Mouse (Mus musculus) stomach, postnatal 0 days (tissue): Measurements from ENCODE around the gene Trem1. TPM values are rescaled to one million over a fixed set of nuclear protein-coding genes. Genes with fewer than 3 reads are reported as not detected.

Source experiments
- ATAC-seq: fragments of 200-750 bp; cut with Nextera tagmentation; 2 replicates; pipeline ENCODE4 v1.8.0; 2017; ENCODE audit not compliant: low FRiP score, low TSS enrichment
- DNase-seq: peaks from one replicate; pipeline ENCODE4 v3.0.0-alpha.2; 2016; ENCODE audit warnings: low spot score
- H3K27ac ChIP-seq: fragments of 300-500 bp; sonication (generic); replicated peaks from 2 replicates; pipeline ENCODE4 v1.5.1; 2014; ENCODE audit warnings: mild to moderate bottlenecking, control low read depth
- H3K27me3 ChIP-seq: fragments of 300-500 bp; sonication (generic); 2 replicates; pipeline ENCODE4 v1.6.1; 2014; ENCODE audit warnings: low read length; ENCODE audit not compliant: control insufficient read depth, insufficient read depth
- H3K36me3 ChIP-seq: fragments of 300-500 bp; sonication (generic); 2 replicates; pipeline ENCODE4 v1.6.1; 2014; ENCODE audit warnings: low read length, mixed read lengths; ENCODE audit not compliant: control insufficient read depth, insufficient read depth
- H3K4me1 ChIP-seq: fragments of 300-500 bp; sonication (generic); replicated peaks from 2 replicates; pipeline ENCODE4 v1.6.1; 2014; ENCODE audit warnings: antibody characterized with exemption; ENCODE audit not compliant: control insufficient read depth, insufficient read depth
- H3K4me2 ChIP-seq: fragments of 300-500 bp; sonication (generic); replicated peaks from 2 replicates; pipeline ENCODE4 v1.6.1; 2014; ENCODE audit warnings: low read depth, mild to moderate bottlenecking, control low read depth, moderate library complexity
- H3K4me3 ChIP-seq: fragments of 300-500 bp; sonication (generic); 2 replicates; pipeline ENCODE4 v1.5.1; 2014; ENCODE audit warnings: low read depth, low read length, control low read depth
- H3K9ac ChIP-seq: fragments of 300-500 bp; sonication (generic); 2 replicates; pipeline ENCODE4 v1.6.1; 2014; ENCODE audit warnings: mild to moderate bottlenecking, low read length, control low read depth, mixed read lengths
- H3K9me3 ChIP-seq: fragments of 300-500 bp; sonication (generic); 2 replicates; pipeline ENCODE4 v1.6.1; 2016; ENCODE audit warnings: low read length; ENCODE audit not compliant: control insufficient read depth
- CTCF ChIP-seq: IDR thresholded peaks from 2 replicates; pipeline ENCODE4 v1.5.1; 2016; ENCODE audit warnings: antibody characterized with exemption, low read depth, mild to moderate bottlenecking, moderate library complexity
- EP300 ChIP-seq: optimal IDR thresholded peaks from 2 replicates; pipeline ENCODE3; 2016; ENCODE audit warnings: antibody characterized with exemption
- WGBS: fragments of 180-500 bp; shearing (Covaris S2); extraction: QIAGEN DNeasy Blood & Tissue Kit; methylation state at CpG from one replicate; pipeline ENCODE4 v1.1.7; 2014; 5-methylcytosine and 5-hydroxymethylcytosine counted together
- polyA plus RNA-seq: library from polyadenylated mRNA; unstranded; fragments of >200 nt; fragmentation: Nextera tagmentation; extraction: Ambion mirVana; gene quantifications from 2 replicates; pipeline ENCODE4 v1.2.1, GENCODE M21; 2015

Gene Trem1
- polyA plus RNA-seq, 1 experiment from 2014 or later = not detected

DNA sequence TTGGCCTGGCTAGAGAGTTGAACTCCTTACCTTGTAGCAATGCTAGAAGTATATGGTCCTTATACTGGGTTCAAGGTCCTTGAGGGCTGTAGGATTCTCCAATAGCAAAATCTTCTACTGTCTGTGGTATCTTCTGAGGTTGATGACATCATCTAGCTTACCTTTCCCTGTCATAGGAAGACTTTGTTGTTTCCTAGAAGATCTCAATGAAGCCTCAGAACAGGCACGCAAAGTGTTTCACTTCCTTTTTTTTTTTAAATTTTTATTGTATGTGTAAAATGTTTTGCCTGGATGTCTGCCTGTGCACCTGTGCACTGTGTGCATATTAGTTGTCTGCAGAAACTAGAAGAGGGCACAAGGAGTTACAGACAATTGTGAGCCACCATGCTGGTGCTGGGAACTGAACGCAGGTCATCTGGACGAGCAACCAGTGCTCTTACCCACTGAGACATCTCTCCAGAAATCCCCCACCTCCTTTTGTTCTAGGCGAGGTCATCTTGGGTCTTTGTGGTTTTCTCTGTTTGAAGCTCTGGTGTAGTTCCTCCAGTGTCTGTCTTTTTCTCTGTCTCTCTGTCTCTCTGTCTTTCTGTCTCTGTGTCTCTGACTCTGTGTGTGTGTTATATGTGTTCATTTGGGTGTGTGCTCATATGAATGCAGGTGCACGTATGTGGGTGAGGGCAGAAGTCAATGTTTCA lies 61.1 kb downstream of the Trem1 start:
- no peaks in the 10 kb centered on the region for H3K9me3 ChIP-seq
- ATAC-seq = no peak
- no peaks in the 10 kb centered on the region for H3K4me1 ChIP-seq
- TF ChIP-seq CTCF = no peak
- no peak for TF ChIP-seq EP300
- no peak for DNase-seq
- 82% methylated on average over 5 of the region's 5 CpGs for WGBS
- H3K4me2 ChIP-seq = no peak overlapping the region
- H3K9ac ChIP-seq = no peak overlapping the region
- H3K27ac ChIP-seq = no peak overlapping the region
- H3K4me3 ChIP-seq = no peak overlapping the region
- H3K36me3 ChIP-seq = no peaks in the 10 kb centered on the region
- H3K27me3 ChIP-seq = no peaks in the 10 kb centered on the region

Other genes starting within 250 kb of the Trem1 start
- not detected in 2 replicates for gene 1700122O11Rik, start 194.5 kb upstream of the Trem1 start, polyA plus RNA-seq
- gene 1700067P10Rik, start 143.4 kb upstream of the Trem1 start, polyA plus RNA-seq = not detected in 2 replicates
- not detected in 2 replicates for gene 9830107B12Rik, start 86.5 kb upstream of the Trem1 start, polyA plus RNA-seq
- gene A530064D06Rik, start 65.5 kb upstream of the Trem1 start, polyA plus RNA-seq = 0.05 TPM in 1 of 2 replicates, not detected in the other
- gene Trem3, start 15.0 kb downstream of the Trem1 start, polyA plus RNA-seq = 0.10 TPM in 1 of 2 replicates, not detected in the other
- gene Treml4, start 31.5 kb downstream of the Trem1 start, polyA plus RNA-seq = 0.19 and 0.24 TPM in 2 replicates
- gene Treml2, start 66.7 kb downstream of the Trem1 start, polyA plus RNA-seq = 0.10 TPM in 2 replicates
- gene B430306N03Rik, start 83.4 kb downstream of the Trem1 start, polyA plus RNA-seq = 0.18 and 0.21 TPM in 2 replicates
- gene Trem2, start 113.6 kb downstream of the Trem1 start, polyA plus RNA-seq = 3.5 and 4.2 TPM in 2 replicates
- not detected in 2 replicates for gene Treml1, start 127.1 kb downstream of the Trem1 start, polyA plus RNA-seq
- 3.0 and 3.5 TPM in 2 replicates for gene Nfya, start 177.1 kb downstream of the Trem1 start, polyA plus RNA-seq
- gene Oard1, start 177.2 kb downstream of the Trem1 start, polyA plus RNA-seq = 42.3 and 43.8 TPM in 2 replicates
- gene Apobec2, start 200.2 kb downstream of the Trem1 start, polyA plus RNA-seq = 7.2 and 7.6 TPM in 2 replicates
- gene Tspo2, start 218.8 kb downstream of the Trem1 start, polyA plus RNA-seq = 0.41 and 0.51 TPM in 2 replicates
- 3.3 and 3.5 TPM in 2 replicates for gene Unc5cl, start 222.1 kb downstream of the Trem1 start, polyA plus RNA-seq